Mouse (Mus musculus): ENCODE data around the gene Camta1. TPM values are rescaled to one million over a fixed set of nuclear protein-coding genes. Genes with fewer than 3 reads are reported as not detected.

Camta1 gene
- polyA plus RNA-seq, 1 experiment from 2014 or later: 130 TPM

- no peak for ATAC-seq (replicated peaks)
- no peaks in the 10 kb centered on the region for H3K9me3 ChIP-seq
- no peak overlapping the region for H3K4me2 ChIP-seq (replicated peaks)
- H3K4me1 ChIP-seq: no peaks in the 10 kb centered on the region
- H3K4me3 ChIP-seq: no peak overlapping the region
- H3K9ac ChIP-seq (replicated peaks): no peak overlapping the region
- H3K36me3 ChIP-seq: peaks cover 95% of the 10 kb centered on the region
- no peak overlapping the region for H3K27ac ChIP-seq (replicated peaks)
- H3K27me3 ChIP-seq: no peaks in the 10 kb centered on the region
- WGBS: 90% methylated on average over 13 of the region's 13 CpGs
Observed at GRCm38 (mm10) chr4:151081977-151082376, 779.7 kb downstream of the Camta1 start.

DNA sequence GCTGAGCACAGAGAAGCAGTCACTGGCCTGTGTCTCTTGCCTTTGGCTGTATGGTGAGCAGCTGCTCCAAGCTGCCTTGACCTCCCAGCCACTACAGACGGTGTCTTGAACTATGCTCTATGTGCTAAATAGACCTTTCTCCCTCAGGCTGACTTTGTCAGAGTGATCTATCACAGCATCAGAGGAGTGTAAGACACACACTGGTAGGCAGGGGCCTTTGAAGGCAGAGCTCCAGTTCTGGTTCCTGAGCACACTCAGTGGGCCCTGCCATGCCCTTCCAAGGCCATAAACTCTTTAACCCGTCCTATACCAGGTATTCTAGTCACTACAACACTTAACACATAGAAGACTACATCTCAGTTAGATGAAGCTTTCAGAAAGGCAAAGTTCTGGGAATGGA, 780.3 kb downstream of the Camta1 start:
- Histone ChIP-seq H3K9me3 (no peaks in the 10 kb centered on the region), H3K4me1 (no peaks in the 10 kb centered on the region), H3K4me2 (replicated peaks) (no peak overlapping the region), H3K36me3 (peaks cover 98% of the 10 kb centered on the region), H3K9ac (replicated peaks) (no peak overlapping the region), H3K27ac (replicated peaks) (no peak overlapping the region), H3K27me3 (no peaks in the 10 kb centered on the region), H3K4me3 (no peak overlapping the region)
- 93% methylated on average over 2 of the region's 2 CpGs for WGBS
- ATAC-seq (replicated peaks): no peak

DNA sequence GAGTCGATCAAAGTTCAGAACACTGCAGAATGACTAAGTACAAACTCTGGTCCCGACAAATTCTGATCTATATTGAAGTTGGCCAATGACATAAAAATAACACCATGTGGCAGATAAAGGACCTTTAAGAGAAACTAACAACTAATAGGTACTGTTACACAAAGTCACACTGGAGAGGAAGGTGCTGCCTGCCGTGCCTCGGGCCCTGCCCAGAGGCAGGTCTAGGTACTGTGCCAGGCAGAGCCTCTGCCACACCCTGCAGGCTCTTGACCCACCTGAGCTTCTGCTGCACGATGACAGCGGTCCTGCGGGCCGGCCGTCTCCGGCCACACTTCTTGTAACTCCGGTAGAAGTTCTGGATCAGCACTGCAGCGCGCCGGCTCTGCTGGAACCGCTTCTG, 786.9 kb downstream of the Camta1 start:
- Histone ChIP-seq H3K4me2 (replicated peaks) (no peak overlapping the region), H3K9me3 (no peaks in the 10 kb centered on the region), H3K4me1 (no peaks in the 10 kb centered on the region), H3K4me3 (no peak overlapping the region), H3K36me3 (peaks cover 98% of the 10 kb centered on the region), H3K27ac (replicated peaks) (no peak overlapping the region), H3K27me3 (no peaks in the 10 kb centered on the region), H3K9ac (replicated peaks) (no peak overlapping the region)
- WGBS: 93% methylated on average over 15 of the region's 15 CpGs
- ATAC-seq (replicated peaks): 0 out of 2 replicates have a peak, but pooled peaks have one; percentile 16

- peak; percentile 75 for ATAC-seq (replicated peaks)
- Histone ChIP-seq H3K36me3 (peaks cover 98% of the 10 kb centered on the region), H3K27ac (replicated peaks) (no peak overlapping the region), H3K9me3 (no peaks in the 10 kb centered on the region), H3K4me2 (replicated peaks) (no peak overlapping the region), H3K27me3 (no peaks in the 10 kb centered on the region), H3K4me3 (no peak overlapping the region), H3K9ac (replicated peaks) (no peak overlapping the region), H3K4me1 (no peaks in the 10 kb centered on the region)
- WGBS: 55% methylated on average over 13 of the region's 13 CpGs
Observed at GRCm38 (mm10) chr4:151073108-151073744, 788.5 kb downstream of the Camta1 start.

- ATAC-seq (replicated peaks): no peak
- Histone ChIP-seq H3K9ac (replicated peaks) (no peak overlapping the region), H3K9me3 (no peaks in the 10 kb centered on the region), H3K4me2 (replicated peaks) (no peak overlapping the region), H3K36me3 (peaks cover 94% of the 10 kb centered on the region), H3K27ac (replicated peaks) (no peak overlapping the region), H3K27me3 (no peaks in the 10 kb centered on the region), H3K4me3 (no peak overlapping the region), H3K4me1 (no peaks in the 10 kb centered on the region)
- WGBS: 92% methylated on average over 7 of the region's 7 CpGs
Observed at GRCm38 (mm10) chr4:151070962-151071361, 790.7 kb downstream of the Camta1 start.

- Histone ChIP-seq H3K27me3 (no peaks in the 10 kb centered on the region), H3K9me3 (no peaks in the 10 kb centered on the region), H3K27ac (replicated peaks) (no peak overlapping the region), H3K4me3 (no peak overlapping the region), H3K4me2 (replicated peaks) (no peak overlapping the region), H3K4me1 (no peaks in the 10 kb centered on the region), H3K9ac (replicated peaks) (no peak overlapping the region), H3K36me3 (peaks cover 83% of the 10 kb centered on the region)
- WGBS: 71% methylated on average over 4 of the region's 4 CpGs
- no peak for ATAC-seq (replicated peaks)
Observed at GRCm38 (mm10) chr4:151068751-151069150, 792.9 kb downstream of the Camta1 start.

GRCm38 (mm10) chr4:151059566-151059965, 802.1 kb downstream of the Camta1 start:
- H3K4me2 ChIP-seq (replicated peaks): no peak overlapping the region
- no peak overlapping the region for H3K4me3 ChIP-seq
- H3K36me3 ChIP-seq: peaks cover 43% of the 10 kb centered on the region
- no peaks in the 10 kb centered on the region for H3K9me3 ChIP-seq
- H3K4me1 ChIP-seq: peaks cover 21% of the 10 kb centered on the region
- 88% methylated on average over 4 of the region's 4 CpGs for WGBS
- no peak overlapping the region for H3K27ac ChIP-seq (replicated peaks)
- H3K9ac ChIP-seq (replicated peaks): no peak overlapping the region
- no peak for ATAC-seq (replicated peaks)
- H3K27me3 ChIP-seq: no peaks in the 10 kb centered on the region

GRCm38 (mm10) chr4:151058634-151059033, 803.0 kb downstream of the Camta1 start:
- Histone ChIP-seq H3K4me1 (peaks cover 21% of the 10 kb centered on the region), H3K36me3 (peaks cover 44% of the 10 kb centered on the region), H3K27me3 (no peaks in the 10 kb centered on the region), H3K9me3 (no peaks in the 10 kb centered on the region), H3K4me3 (peak overlapping the region; percentile 76; the same call in 1 of the 2 replicates), H3K9ac (replicated peaks) (0 out of 2 replicates have a peak overlapping the region, but pooled peaks have one; percentile 39), H3K27ac (replicated peaks) (peak overlapping the region; percentile 90), H3K4me2 (replicated peaks) (peak overlapping the region; percentile 48)
- WGBS: 80% methylated on average over 4 of the region's 4 CpGs
- ATAC-seq (replicated peaks): no peak; the same call in 1 of the 2 replicates

DNA sequence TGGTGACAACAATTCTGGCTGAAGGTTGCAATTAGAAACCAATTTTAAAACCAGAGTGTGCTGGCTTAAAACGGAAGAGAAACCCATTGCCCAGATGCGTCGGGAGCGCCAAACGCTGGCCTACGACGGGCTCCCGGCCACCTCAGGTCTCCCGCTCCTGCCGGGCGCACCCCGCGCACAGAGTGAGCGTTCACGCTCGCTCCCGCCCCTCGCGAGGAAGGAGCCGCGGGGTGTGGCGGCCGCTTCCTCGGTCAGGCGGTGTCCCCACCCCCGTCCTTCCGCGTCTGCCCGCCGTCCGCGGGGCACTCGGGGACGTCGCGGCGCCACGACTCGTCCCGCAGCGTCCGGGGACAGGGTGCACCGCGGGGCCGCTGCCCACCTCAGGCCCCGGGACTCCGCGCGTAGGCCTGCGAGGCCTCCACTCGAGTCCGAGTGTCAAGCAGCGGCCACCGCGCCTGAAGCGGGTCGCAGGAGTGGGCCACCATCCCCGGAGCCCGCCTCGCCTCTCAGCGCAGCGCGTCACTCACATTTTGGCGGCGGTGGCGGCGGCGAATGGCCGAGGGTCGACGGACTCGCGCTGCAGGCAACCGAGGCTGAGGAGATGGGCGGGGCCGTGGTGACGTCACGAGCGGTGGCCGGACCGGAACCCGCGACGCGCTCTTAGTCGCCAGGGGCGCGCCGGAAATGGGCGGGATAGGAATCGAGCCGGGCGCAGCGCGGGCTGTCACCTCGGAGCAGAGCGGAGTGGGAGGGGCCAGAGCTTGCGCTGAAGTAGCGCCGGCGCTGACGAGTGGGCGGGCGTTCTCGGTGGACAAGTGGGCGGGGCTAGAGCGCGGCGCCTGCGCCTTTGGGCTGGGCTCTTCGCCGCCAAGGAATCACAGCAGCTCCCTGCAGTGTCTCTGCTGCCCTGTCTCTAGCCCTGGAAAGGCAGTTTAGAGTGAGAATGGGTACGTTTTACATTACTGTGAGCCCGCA, 804.0 kb downstream of the Camta1 start, which contains the start of gene Vamp3:
Gene Vamp3 (minus strand): TSS at position 617 of the 975 bp plus-strand sequence.
- H3K36me3 ChIP-seq: peaks cover 38% of the 10 kb centered on the region
- peak within 1 kb of the TSS; percentile 57 for H3K4me2 ChIP-seq (replicated peaks)
- no peaks in the 10 kb centered on the region for H3K27me3 ChIP-seq
- H3K9ac ChIP-seq (replicated peaks): peak within 1 kb of the TSS; percentile 85
- peak within 1 kb of the TSS; percentile 76 for H3K4me3 ChIP-seq
- ATAC-seq (replicated peaks): peak; percentile 99
- peaks cover 21% of the 10 kb centered on the region for H3K4me1 ChIP-seq
- H3K9me3 ChIP-seq: no peaks in the 10 kb centered on the region
- H3K27ac ChIP-seq (replicated peaks): peak within 1 kb of the TSS; percentile 90
- WGBS: under 1% methylated on average over 114 of the region's 114 CpGs

DNA sequence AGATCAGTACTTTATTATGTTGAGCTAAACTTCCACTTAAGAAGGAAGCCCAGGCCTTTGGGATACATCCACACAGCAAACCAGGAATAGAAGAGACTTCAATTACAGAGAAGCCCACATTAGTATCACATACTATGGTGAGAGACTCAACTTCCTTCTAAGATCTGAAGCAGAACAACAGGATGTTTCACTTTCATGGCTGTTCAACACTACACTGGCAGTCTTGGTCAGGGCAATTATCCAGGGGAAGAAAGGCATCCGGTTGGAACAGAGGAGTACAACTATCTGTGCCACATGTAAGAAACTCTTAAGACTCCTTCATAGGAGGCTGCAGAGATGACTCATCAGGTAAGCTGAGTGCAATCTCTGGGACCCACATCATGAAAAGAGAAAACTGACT, 810.5 kb downstream of the Camta1 start:
- H3K36me3 ChIP-seq: peaks cover 74% of the 10 kb centered on the region
- no peak for ATAC-seq (replicated peaks)

GRCm38 (mm10) chr4:151046524-151046923, 815.2 kb downstream of the Camta1 start:
- 0 out of 2 replicates have a peak, but pooled peaks cover 9% of the 10 kb centered on the region for H3K27me3 ChIP-seq
- H3K27ac ChIP-seq (replicated peaks): no peak overlapping the region
- H3K4me3 ChIP-seq: no peak overlapping the region
- no peak overlapping the region for H3K4me2 ChIP-seq (replicated peaks)
- H3K9ac ChIP-seq (replicated peaks): no peak overlapping the region
- peaks cover 14% of the 10 kb centered on the region for H3K4me1 ChIP-seq
- peaks cover 47% of the 10 kb centered on the region for H3K36me3 ChIP-seq
- H3K9me3 ChIP-seq: no peaks in the 10 kb centered on the region
- 84% methylated on average over 3 of the region's 3 CpGs for WGBS
- no peak for ATAC-seq (replicated peaks)

More for the DNA sequence above, 810.5 kb downstream of the Camta1 start:
- Histone ChIP-seq H3K27me3 (no peaks in the 10 kb centered on the region), H3K9ac (replicated peaks) (no peak overlapping the region), H3K4me1 (peaks cover 5% of the 10 kb centered on the region), H3K27ac (replicated peaks) (no peak overlapping the region), H3K4me3 (no peak overlapping the region), H3K9me3 (no peaks in the 10 kb centered on the region), H3K4me2 (replicated peaks) (no peak overlapping the region)
- 100% methylated on average over 1 of the region's 1 CpGs for WGBS
